Mouse (Mus musculus): ENCODE results near the gene Ttc23.

Ttc23 gene

GRCm38 (mm10) chr7:67644833-67645680, 2.2 kb upstream of the Ttc23 start, which contains the start of gene Lrrc28:
Gene Lrrc28 (minus strand): TSS chr7:67645268.
- peak; percentile 97 to 99 for DNase-seq (ENCODE audit: low spot score in 2 of 2)

- no peak for DNase-seq (ENCODE audit: low spot score in 2 of 2)
Measured at GRCm38 (mm10) chr7:67645681-67646014, 1.6 kb upstream of the Ttc23 start.

DNA sequence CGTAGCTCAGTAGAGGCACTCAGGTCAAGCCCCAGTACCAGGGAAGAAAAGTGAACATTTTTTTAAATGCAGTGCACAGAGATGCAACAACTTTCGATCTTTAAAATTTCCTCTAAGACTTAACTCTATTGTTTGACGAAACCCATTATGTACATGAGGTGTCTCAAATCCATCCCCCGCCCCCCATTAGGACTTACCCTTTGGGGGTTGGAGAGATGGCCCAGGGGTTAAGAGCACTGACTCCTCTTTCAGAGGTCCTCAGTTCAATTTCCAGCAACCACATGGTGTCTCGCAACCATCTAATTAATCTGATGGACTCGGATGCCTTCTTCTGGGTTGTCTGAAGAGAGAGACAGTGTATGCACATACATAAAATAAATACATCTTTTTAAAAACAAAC, 1.1 kb upstream of the Ttc23 start:
- no peak for DNase-seq (ENCODE audit: low spot score in 2 of 2)

GRCm38 (mm10) chr7:67648376-67648775, 1.2 kb downstream of the Ttc23 start:
- DNase-seq (ENCODE audit: low spot score in 2 of 2): no peak

DNA sequence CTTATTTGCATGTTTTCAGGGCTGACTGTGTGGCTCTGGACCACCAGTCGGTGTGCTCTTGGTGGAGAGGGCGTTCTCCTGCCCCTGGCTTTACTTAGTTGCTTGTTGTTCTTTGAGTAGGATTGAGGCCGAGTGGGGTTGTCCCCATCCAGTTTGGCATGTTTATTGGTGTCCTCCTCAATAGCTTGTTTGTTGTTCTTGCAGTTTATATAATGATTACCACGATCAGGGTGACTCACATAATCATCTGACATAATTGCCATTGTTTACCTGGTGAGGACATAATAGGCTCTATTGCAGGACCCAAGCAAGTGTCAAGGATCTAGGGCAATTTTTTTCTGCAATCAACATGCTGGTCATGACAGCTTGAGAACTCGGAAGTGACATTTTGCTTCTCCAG, 5.0 kb downstream of the Ttc23 start:
- no peak for DNase-seq (ENCODE audit: low spot score in 2 of 2)

GRCm38 (mm10) chr7:67654668-67655067, 7.5 kb downstream of the Ttc23 start:
- DNase-seq (ENCODE audit: low spot score in 2 of 2): no peak

DNA sequence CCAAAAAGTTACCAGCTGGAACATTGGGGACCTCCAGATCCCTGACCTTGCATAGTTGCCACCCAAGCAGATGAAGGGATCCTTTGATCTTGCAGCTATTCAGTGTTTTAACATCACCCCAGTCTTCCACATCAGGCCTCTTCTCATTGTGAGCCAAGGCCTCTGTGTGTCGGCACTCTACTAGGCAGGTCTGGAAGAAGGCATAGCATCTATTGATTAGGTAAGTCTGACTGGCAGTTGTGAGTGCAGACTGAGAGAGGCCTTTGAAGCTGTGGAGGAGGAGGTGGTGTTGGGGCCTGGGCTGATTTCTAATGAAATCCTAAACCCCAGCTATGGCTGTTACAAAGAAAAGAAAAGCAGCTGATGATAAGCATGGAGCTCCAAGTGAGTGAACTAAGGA, 8.0 kb downstream of the Ttc23 start:
- no peak for DNase-seq (ENCODE audit: low spot score in 2 of 2)

DNA sequence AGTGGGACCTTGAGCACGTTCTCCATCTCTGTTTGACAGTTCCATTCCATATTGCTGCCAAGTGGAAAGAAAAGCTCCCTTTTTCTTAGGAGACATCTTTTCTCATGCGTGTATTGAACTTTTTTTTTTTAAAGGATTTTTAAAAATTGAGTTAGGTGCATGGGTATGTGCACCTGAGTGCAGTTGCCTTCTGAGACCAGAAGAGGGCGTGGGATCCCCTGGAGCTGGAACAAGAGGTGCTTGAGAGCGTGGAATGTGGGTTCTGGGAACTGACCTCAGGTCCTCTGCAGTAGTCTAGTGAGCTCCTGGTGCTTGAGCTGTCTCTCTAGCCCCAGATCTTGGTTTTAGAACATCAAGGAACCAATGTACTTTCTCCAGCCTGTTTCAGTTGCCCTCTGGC, 10.9 kb downstream of the Ttc23 start:
- no peak for DNase-seq (ENCODE audit: low spot score in 2 of 2)

GRCm38 (mm10) chr7:67662424-67662823, 15.2 kb downstream of the Ttc23 start:
- no peak for DNase-seq (ENCODE audit: low spot score in 2 of 2)

DNA sequence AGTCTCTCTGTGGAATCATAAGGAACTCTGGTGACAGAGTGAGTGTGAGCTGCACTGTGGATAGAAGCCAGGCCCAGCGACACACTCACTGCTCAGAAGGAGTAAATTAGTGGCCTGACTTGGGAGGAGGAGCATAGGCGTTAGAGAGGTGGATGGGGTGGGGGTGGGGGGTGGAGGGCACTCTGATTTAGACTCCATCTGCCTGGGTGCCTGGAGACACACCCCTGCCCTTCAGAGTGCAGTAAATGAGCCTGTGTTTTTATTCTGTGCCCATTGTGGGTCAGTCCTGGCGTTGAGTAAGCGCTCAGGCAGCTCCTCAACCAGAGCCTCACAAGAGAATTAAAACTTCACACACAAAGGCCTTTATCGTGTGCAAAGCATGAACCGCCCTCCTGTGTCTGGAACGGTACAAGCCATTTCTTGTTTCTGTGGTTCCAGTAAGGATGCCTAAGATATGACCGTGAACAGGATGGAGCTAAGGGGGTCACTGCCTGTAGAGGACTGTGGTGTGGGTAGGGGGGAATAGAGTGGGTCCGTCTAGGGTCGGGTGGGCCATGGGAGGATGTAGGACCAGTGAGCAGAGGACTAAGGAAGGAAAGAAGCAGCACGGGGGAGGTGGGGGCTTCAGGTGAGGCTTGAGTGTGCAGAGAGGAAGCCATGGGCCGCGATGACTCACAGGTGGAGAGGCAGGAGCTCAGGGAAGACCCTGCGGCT, 16.9 kb downstream of the Ttc23 start:
- no peak for DNase-seq (ENCODE audit: low spot score in 2 of 2)

DNA sequence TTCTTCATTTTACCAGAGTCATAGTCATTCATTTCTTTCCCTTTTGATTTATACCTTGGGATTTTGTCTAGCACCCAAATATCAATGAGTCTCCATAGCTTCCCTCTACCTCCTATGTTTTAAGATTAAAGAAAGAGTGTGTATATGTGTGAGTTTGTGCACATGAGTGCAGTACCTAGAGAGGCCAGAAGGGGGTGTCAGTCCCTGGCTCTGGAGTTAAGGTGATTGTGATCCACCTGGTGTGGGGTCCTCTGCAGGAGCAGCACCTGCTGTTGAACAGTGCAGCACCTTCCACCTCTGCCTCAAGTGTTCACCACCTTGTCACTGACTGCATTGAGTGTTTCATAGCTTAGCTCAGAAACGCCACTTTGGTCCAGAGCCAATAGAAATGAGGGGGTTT, 23.8 kb downstream of the Ttc23 start:
- DNase-seq (ENCODE audit: low spot score in 2 of 2): no peak

- DNase-seq (ENCODE audit: low spot score in 2 of 2): peak; percentile 95 to 97
Measured at GRCm38 (mm10) chr7:67672650-67673049, 25.4 kb downstream of the Ttc23 start.

- no peak for DNase-seq (ENCODE audit: low spot score in 2 of 2)
Measured at GRCm38 (mm10) chr7:67673656-67674055, 26.4 kb downstream of the Ttc23 start.

GRCm38 (mm10) chr7:67678878-67679499, 31.8 kb downstream of the Ttc23 start:
- DNase-seq (ENCODE audit: low spot score in 2 of 2): no peak

- DNase-seq (ENCODE audit: low spot score in 2 of 2): no peak
Measured at GRCm38 (mm10) chr7:67681078-67681477, 33.9 kb downstream of the Ttc23 start.

GRCm38 (mm10) chr7:67683006-67683405, 35.8 kb downstream of the Ttc23 start:
- DNase-seq (ENCODE audit: low spot score in 2 of 2): no peak

- DNase-seq (ENCODE audit: low spot score in 2 of 2): no peak
Measured at GRCm38 (mm10) chr7:67686545-67686944, 39.3 kb downstream of the Ttc23 start.

DNA sequence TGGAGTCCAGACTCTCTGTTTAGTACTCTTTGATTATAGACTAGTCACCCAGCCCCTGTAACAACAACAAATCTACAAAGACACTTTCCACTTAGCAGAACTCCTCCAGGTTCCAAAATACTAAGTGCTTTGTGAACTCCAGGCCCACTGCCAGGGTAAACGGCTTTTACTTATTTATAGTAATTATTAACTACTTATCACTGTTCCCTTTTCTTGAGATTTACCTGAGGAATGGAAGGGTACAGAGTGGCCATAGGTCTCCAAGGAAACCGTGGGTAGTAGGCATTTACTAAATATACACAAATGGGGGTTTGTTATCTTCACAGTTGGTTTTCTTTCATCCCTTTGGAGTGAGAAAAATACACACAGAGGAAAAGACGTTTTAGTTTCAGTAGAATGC, 41.1 kb downstream of the Ttc23 start:
- DNase-seq (ENCODE audit: low spot score in 2 of 2): no peak

- no peak for DNase-seq (ENCODE audit: low spot score in 2 of 2)
Measured at GRCm38 (mm10) chr7:67689793-67690192, 42.6 kb downstream of the Ttc23 start.

- no peak for DNase-seq (ENCODE audit: low spot score in 2 of 2)
Measured at GRCm38 (mm10) chr7:67691036-67691435, 43.8 kb downstream of the Ttc23 start.

DNA sequence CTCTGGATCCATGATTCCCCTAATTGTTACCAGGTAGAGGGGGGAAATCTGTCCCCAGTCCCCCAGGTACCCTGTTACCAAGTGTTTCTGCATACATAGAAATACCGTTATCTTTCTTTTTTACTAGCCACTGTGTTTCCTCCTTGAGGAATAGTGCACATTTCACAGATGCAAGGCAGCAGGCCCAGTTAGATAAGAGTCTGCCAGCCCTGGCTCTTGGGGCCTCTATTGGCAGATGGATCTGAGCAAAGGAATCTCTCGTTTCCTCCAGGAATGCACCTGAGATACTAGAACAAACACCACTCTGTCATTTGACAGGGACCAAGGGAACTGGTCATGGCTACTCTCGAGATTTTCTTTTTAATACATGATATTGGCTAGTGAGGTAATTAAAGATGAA, 44.9 kb downstream of the Ttc23 start:
- DNase-seq (ENCODE audit: low spot score in 2 of 2): peak in 1 of 2 experiments; percentile 58

- no peak for DNase-seq (ENCODE audit: low spot score in 2 of 2)
Measured at GRCm38 (mm10) chr7:67692791-67693538, 45.8 kb downstream of the Ttc23 start.
